Mouse (Mus musculus) ovary, adult 18-20 months (tissue): ENCODE data around the gene Gpr152.
"Not testable (repeated sequence)": the region's sequence is repeated elsewhere in the genome, so short reads cannot be mapped to it uniquely, and the experiment has no call there.

Experiments
- DNase-seq: peaks from one replicate; pipeline ENCODE4 v3.0.0; 2022; ENCODE audit warnings: low spot score, mixed read lengths

The Gpr152 gene

DNA sequence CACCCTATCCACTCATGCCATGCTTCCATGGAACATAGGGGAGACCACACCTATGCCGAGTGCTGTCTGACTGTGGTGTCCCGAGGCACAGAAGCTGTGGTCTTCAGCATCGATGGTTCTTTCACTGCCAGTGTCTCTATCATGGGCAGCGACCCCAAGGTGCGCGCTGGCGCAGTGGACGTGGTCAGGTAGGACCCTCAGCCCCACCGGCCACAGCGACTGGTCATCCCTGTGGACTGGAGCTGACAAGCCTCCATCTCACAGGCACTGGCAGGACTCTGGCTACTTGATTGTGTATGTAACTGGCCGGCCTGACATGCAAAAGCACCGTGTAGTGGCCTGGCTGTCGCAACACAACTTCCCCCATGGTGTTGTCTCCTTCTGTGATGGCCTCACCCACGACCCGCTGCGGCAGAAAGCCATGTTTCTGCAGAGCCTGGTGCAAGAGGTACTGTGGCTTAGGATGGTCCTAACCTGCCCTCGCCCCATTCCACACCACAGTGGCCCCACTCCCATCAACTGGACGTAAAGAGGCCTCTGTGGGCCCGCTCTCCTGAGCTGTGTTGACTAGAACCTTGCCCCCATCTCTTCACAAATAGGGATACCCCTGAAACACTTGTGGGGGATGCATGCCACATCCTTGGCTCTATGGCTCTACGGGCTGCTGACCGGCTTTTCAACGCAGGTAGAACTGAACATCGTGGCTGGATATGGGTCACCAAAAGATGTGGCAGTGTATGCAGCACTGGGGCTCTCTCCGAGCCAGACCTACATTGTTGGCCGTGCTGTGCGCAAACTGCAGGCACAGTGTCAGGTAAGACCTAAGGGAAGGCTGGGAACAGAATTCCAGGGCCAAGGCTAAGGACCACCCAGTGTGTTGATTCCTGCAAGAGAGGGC, 27.3 kb upstream of the Gpr152 start:
- no peak for DNase-seq

GRCm38 (mm10) chr19:4113186-4113805, 26.3 kb upstream of the Gpr152 start:
- DNase-seq = peak; percentile 88

GRCm38 (mm10) chr19:4113806-4114230, 25.8 kb upstream of the Gpr152 start:
- no peak for DNase-seq

- DNase-seq = no peak
These were observed 25.0 kb upstream of the Gpr152 start for GRCm38 (mm10) chr19:4114551-4114950.

DNA sequence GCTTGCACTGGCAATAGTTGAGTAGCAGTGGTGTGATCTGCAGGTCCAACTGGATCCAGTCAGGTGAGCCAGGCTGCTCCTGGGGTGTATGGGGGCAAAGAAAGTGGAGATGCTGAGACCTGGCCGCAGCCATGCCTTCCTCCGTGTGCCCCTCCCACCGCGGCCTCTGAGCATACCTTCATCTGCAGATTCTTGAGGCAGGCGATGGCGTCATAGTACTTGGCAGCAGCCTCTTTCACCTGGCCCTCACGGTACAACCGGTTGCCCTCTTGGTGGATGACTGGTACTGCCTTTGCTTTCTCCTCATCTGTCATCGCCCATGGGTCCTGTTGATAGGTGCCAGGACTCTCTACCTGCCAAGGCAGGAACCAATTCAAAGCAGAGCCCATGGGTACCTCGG, 24.4 kb upstream of the Gpr152 start:
- DNase-seq = no peak

DNA sequence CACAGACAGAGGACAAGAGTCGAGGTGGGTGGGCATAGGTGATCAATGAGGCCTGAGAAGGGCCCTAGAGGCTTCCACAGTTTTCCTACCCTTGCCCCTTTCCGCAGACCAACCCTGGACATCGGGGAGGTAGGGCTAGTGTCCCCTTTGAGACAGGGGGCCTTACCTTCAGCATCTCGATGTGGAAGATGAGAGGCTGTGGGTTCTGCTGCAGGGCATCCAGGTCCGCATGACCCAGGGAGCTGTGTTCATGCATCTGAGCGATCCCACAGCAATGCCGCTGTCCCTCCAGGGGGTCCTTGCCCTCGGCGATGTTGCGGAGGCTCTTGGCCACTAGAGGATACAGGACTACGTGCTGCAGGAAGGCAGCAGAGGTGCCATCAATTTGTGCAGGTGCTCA, 23.8 kb upstream of the Gpr152 start:
- DNase-seq = no peak

- no peak for DNase-seq
These were observed 22.6 kb upstream of the Gpr152 start for GRCm38 (mm10) chr19:4117006-4117405.

GRCm38 (mm10) chr19:4118350-4118749, 21.2 kb upstream of the Gpr152 start:
- no peak for DNase-seq

DNA sequence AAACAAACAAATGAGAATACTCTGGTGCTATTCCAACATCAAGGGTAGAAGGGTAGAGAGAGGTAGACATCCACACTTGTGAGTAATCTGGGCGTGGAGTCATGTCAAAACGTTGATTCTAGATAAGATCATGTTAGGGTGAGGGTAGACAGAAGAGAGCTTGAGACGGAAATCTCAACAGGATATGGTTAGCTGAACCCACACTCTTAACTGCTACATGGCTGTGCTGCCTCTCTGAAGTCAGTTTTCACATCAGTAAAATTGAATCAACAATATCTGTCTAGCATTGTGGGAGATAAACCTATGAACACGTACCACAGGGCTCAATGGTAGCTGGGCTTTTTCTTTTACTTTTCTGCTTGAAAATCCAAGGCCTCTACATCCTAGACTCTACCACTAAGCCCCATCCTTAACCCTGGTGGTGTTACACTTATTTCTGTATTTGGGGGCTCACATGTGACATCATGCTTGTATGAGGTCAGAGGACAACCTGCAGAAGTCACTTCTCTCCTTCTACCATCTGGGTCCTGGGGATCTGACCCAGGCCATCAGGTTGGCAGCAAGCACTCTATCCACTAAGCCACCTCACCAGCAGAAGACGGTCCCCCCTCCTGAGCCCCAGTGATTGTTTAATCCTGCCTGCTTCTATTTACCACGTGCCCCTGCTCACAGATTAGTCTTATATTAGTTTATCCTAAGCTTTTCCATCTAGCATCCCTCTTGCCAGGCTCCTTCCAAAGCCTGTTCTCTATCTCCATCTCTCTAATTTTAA, 19.7 kb upstream of the Gpr152 start:
- DNase-seq = no peak

DNA sequence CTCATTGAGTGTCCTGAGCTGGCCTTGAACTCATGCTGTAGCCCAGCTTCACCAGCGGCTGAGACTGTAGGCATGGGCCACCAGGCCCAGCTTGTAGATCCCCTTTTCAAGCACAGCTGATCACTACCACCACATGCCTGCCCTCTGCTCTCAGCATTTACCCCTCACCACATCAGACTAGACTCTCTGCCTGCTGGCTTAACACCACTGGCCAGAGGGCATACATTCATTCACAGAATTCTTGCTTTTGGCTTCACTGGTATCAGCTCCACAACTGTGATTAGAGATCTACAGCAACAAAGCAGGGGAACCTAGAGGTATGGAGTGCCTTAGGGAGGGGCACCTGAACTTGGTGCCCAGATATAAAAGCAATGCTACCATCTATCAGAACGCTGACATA, 19.1 kb upstream of the Gpr152 start:
- no peak for DNase-seq

GRCm38 (mm10) chr19:4121097-4121805, 18.3 kb upstream of the Gpr152 start:
- DNase-seq = peak; percentile 96

- DNase-seq = not testable (repeated sequence)
These were observed 17.7 kb upstream of the Gpr152 start for GRCm38 (mm10) chr19:4121896-4122295.

DNA sequence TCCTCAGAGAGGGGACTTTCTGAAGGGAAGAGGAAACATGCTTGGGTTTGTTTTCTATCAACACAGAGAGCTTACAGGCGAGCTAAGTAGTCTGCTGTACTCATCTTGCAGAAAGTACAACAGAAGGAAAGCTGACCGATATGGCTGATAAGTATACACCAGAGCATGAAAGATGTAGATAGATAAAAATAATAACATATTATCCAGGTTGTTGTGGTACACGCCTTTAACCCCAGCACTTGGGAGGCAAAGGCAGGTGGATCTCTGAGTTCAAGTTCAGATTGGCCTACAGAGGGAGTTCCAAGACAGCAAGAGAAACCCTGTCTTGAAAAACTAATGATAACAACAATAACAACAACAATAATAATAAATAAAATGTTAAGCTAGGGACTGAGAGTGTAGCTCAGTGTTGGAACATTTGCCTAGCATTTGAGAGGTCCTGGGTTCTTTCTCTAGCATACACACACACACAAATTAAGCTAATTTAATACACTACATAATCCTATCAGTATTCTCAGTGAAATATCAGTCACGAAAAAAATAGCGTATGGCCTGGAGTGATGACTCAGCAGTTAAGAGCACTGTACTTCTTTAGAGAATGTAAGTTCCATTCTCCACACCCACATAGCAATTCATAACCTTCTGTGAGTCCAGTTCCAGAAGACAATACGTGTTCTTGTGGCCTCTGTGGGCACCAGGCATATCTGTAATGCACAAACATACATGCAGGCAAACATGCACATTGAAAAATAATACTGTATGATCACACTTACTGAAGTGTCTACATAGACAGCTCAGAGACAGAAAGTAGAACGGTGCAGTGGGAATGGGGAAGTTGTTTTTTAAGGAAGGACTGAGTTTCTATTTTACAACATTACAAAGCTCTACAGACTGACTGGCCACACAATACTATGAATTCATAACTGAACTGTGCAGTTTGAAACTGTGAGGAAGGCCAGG, 16.9 kb upstream of the Gpr152 start:
- DNase-seq = no peak

- no peak for DNase-seq
These were observed 15.2 kb upstream of the Gpr152 start for GRCm38 (mm10) chr19:4124432-4124831.

DNA sequence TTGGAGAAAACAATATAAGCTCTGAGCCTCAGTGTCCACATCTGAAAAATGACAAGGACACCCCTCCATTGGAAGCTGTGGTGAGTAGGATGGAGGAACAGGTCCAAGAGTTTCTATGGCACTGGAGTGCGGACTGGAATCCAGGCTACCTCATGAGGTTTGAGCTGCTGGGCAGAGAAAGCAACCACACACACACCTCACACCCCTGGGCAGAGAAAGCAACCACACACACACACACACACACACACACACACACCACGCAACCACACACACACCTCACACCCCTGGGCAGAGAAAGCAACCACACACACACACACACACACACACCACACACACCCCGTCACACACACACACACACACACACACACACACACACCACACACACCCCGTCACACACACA, 14.3 kb upstream of the Gpr152 start:
- DNase-seq = not testable (repeated sequence)

GRCm38 (mm10) chr19:4125741-4126696, 13.6 kb upstream of the Gpr152 start, which contains the start of gene Aip:
Aip (minus strand) TSS chr19:4125858.
- peak; percentile 98 for DNase-seq

- no peak for DNase-seq
These were observed 12.7 kb upstream of the Gpr152 start for GRCm38 (mm10) chr19:4126759-4127495.

GRCm38 (mm10) chr19:4129462-4129861, 10.1 kb upstream of the Gpr152 start:
- DNase-seq = no peak

DNA sequence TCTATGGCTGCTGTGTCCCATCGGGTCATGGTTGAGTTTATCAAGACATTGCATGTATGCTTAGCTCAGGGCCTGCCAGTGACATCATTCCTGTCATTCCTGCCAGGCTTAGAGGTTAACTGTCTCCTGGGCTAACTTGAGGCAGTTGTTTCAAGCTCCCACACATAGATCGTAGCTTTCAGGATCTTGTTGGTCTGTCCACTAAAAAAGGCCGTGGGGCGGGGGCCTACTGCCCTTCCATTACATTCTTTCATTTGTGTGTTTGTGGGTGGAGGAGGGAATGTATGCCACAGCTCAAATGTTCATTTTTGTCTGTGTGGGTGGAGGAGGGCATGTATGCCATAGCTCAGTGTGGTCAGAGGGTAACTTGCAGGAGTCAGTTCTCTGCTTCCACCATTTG, 9.5 kb upstream of the Gpr152 start:
- DNase-seq = no peak
